8 mouse cellular contexts compared by ENCODE assay signal in genomic region chr17:27857649-27858475, GRCm38 (mm10). TPM values are rescaled to one million over a fixed set of nuclear protein-coding genes. Genes with fewer than 3 reads are reported as not detected.
DNase-seq lines count a peak whose midpoint lies in the region; ATAC-seq and TF ChIP-seq lines count a peak whose summit lies in the region.

No protein-coding gene starts in this region.

- no peak for DNase-seq in gastrocnemius, adult 2 months
- no peak for DNase-seq in gastrocnemius, postnatal 14 days
- no peak for DNase-seq in midbrain, embryonic 10.5 days (ENCODE audit: low spot score)
- DNase-seq in right cerebral cortex, postnatal 10 days (ENCODE audit: low spot score in 2 of 2) = no peak
- no peak for DNase-seq in retina, postnatal 1 day

- TF ChIP-seq CTCF in gastrocnemius, adult 2 months (IDR thresholded peaks at IDR 0.05) = no peak

- peaks cover 16% of the 10 kb centered on the region for H3K36me3 ChIP-seq in hindbrain, embryonic 13.5 days
- H3K36me3 ChIP-seq in midbrain, embryonic 10.5 days = peaks cover 18% of the 10 kb centered on the region

- no peaks in the 10 kb centered on the region for H3K27me3 ChIP-seq in hindbrain, embryonic 13.5 days
- H3K27me3 ChIP-seq in midbrain, embryonic 10.5 days (ENCODE audit: low read depth, poor library complexity, severe bottlenecking) = no peaks in the 10 kb centered on the region

- WGBS in hindbrain, embryonic 13.5 days = 43% methylated on average over 11 of the region's 11 CpGs
- WGBS in midbrain, embryonic 10.5 days = 64% methylated on average over 11 of the region's 11 CpGs

- H3K27ac ChIP-seq in gastrocnemius, adult 2 months = peak overlapping the region; percentile 96
- H3K27ac ChIP-seq in brown adipose tissue, adult 24 weeks (replicated peaks; ENCODE audit: low read depth, low read length) = peak overlapping the region; percentile 85
- no peak overlapping the region for H3K27ac ChIP-seq in hindbrain, embryonic 13.5 days
- H3K27ac ChIP-seq in midbrain, embryonic 10.5 days (replicated peaks) = peak overlapping the region; percentile 91

- H3K4me3 ChIP-seq in gastrocnemius, adult 2 months = peak overlapping the region; percentile 80
- peak overlapping the region; percentile 96 for H3K4me3 ChIP-seq in brown adipose tissue, adult 24 weeks (ENCODE audit: insufficient read depth, low read depth, low read length)
- H3K4me3 ChIP-seq in hindbrain, embryonic 13.5 days = peak overlapping the region; percentile 85
- peak overlapping the region; percentile 93 for H3K4me3 ChIP-seq in midbrain, embryonic 10.5 days

- peak overlapping the region; percentile 91 for H3K9ac ChIP-seq in hindbrain, embryonic 13.5 days

- H3K9me3 ChIP-seq in hindbrain, embryonic 13.5 days = no peaks in the 10 kb centered on the region
- H3K9me3 ChIP-seq in midbrain, embryonic 10.5 days (replicated peaks) = no peaks in the 10 kb centered on the region

- peak overlapping the region; percentile 80 for H3K4me2 ChIP-seq in hindbrain, embryonic 13.5 days

- intact Hi-C loops in gastrocnemius, adult 2 months (cut with DNase I) = loop anchor here (2.0 to 5.0 kb wide), 2 partner anchors 49 to 114 kb away; no protein-coding TSS in a partner anchor
- intact Hi-C loops in gastrocnemius, postnatal 14 days (cut with DNase I; ENCODE audit: low total_unique reads) = no loop called here

- peaks cover 5% of the 10 kb centered on the region; the same call in 1 of the 2 replicates for H3K4me1 ChIP-seq in brown adipose tissue, adult 24 weeks (ENCODE audit: control insufficient read depth, insufficient read depth, insufficient read length, low read length)
- peaks cover 33% of the 10 kb centered on the region for H3K4me1 ChIP-seq in hindbrain, embryonic 13.5 days (replicated peaks)
- peaks cover 39% of the 10 kb centered on the region for H3K4me1 ChIP-seq in midbrain, embryonic 10.5 days

- ATAC-seq in hindbrain, embryonic 13.5 days (ENCODE audit: low FRiP score) = no peak
- no peak for ATAC-seq in frontal cortex, adult (ENCODE audit: low TSS enrichment)

RNA-seq across cellular contexts. Expression of gene Uhrf1bp1, which starts 1.6 kb away (rescaled TPM):
- total RNA-seq in gastrocnemius, adult 2 months (2021) = 10 to 100 TPM; 25.9 to 26.0 TPM
- total RNA-seq in gastrocnemius, postnatal 14 days (2021) = 10 to 100 TPM; 15.8 to 16.6 TPM
- 6.1 and 11.2 TPM in 2 replicates for polyA plus RNA-seq in brown adipose tissue, adult 24 weeks (2012; ENCODE audit: insufficient read depth, insufficient read length, missing spikeins)
- polyA plus RNA-seq in hindbrain, embryonic 13.5 days (2015; fragmentation: Nextera tagmentation; extraction: Ambion mirVana) = 5.6 and 6.7 TPM in 2 replicates
- 6.3 and 6.6 TPM in 2 replicates for polyA plus RNA-seq in midbrain, embryonic 10.5 days (2016; fragmentation: Nextera tagmentation; extraction: Ambion mirVana)

RNA-seq across cellular contexts. Expression of gene Snrpc, which starts 19.9 kb away (rescaled TPM):
- total RNA-seq in gastrocnemius, adult 2 months (2021) = 10 to 100 TPM; 68.3 to 71.2 TPM
- total RNA-seq in gastrocnemius, postnatal 14 days (2021) = 10 to 100 TPM; 79.1 to 81.2 TPM
- 50.9 and 79.9 TPM in 2 replicates for polyA plus RNA-seq in brown adipose tissue, adult 24 weeks (2012; ENCODE audit: insufficient read depth, insufficient read length, missing spikeins)
- 260 and 270 TPM in 2 replicates for polyA plus RNA-seq in hindbrain, embryonic 13.5 days (2015; fragmentation: Nextera tagmentation; extraction: Ambion mirVana)
- 403 and 447 TPM in 2 replicates for polyA plus RNA-seq in midbrain, embryonic 10.5 days (2016; fragmentation: Nextera tagmentation; extraction: Ambion mirVana)

RNA-seq across cellular contexts. Expression of gene D17Wsu92e, which starts 37.4 kb away (rescaled TPM):
- 100 to 1,000 TPM; 182 to 201 TPM for total RNA-seq in gastrocnemius, adult 2 months (2021)
- 10 to 100 TPM; 79.7 to 85.1 TPM for total RNA-seq in gastrocnemius, postnatal 14 days (2021)
- 62.2 and 89.1 TPM in 2 replicates for polyA plus RNA-seq in brown adipose tissue, adult 24 weeks (2012; ENCODE audit: insufficient read depth, insufficient read length, missing spikeins)
- 10.0 and 10.1 TPM in 2 replicates for polyA plus RNA-seq in hindbrain, embryonic 13.5 days (2015; fragmentation: Nextera tagmentation; extraction: Ambion mirVana)
- 11.1 and 12.1 TPM in 2 replicates for polyA plus RNA-seq in midbrain, embryonic 10.5 days (2016; fragmentation: Nextera tagmentation; extraction: Ambion mirVana)

RNA-seq across cellular contexts. Expression of gene Anks1, which starts 51.2 kb away (rescaled TPM):
- 10 to 100 TPM in 1 of 2 experiments, 1 to 10 TPM in 1; 8.8 to 23.4 TPM for total RNA-seq in gastrocnemius, adult 2 months (2021)
- total RNA-seq in gastrocnemius, postnatal 14 days (2021) = 10 to 100 TPM; 13.9 to 14.6 TPM
- 14.0 and 18.0 TPM in 2 replicates for polyA plus RNA-seq in brown adipose tissue, adult 24 weeks (2012; ENCODE audit: insufficient read depth, insufficient read length, missing spikeins)
- polyA plus RNA-seq in hindbrain, embryonic 13.5 days (2015; fragmentation: Nextera tagmentation; extraction: Ambion mirVana) = 58.6 and 75.2 TPM in 2 replicates
- 19.3 and 31.9 TPM in 2 replicates for polyA plus RNA-seq in midbrain, embryonic 10.5 days (2016; fragmentation: Nextera tagmentation; extraction: Ambion mirVana)

RNA-seq across cellular contexts. Expression of gene Taf11, which starts 51.8 kb away (rescaled TPM):
- 10 to 100 TPM; 14.0 to 19.1 TPM for total RNA-seq in gastrocnemius, adult 2 months (2021)
- total RNA-seq in gastrocnemius, postnatal 14 days (2021) = 10 to 100 TPM; 16.5 to 17.7 TPM
- 22.7 and 28.8 TPM in 2 replicates for polyA plus RNA-seq in brown adipose tissue, adult 24 weeks (2012; ENCODE audit: insufficient read depth, insufficient read length, missing spikeins)
- polyA plus RNA-seq in hindbrain, embryonic 13.5 days (2015; fragmentation: Nextera tagmentation; extraction: Ambion mirVana) = 68.4 and 76.1 TPM in 2 replicates
- polyA plus RNA-seq in midbrain, embryonic 10.5 days (2016; fragmentation: Nextera tagmentation; extraction: Ambion mirVana) = 95.5 and 96.3 TPM in 2 replicates
